Mouse (Mus musculus) G1E (cell line): ENCODE results near the gene Apln.

Experiments
- CTCF ChIP-seq: IDR thresholded peaks from 2 replicates; pipeline ENCODE4 v1.5.1; 2012; ENCODE audit warnings: low read depth, low read length, inconsistent platforms, mixed read lengths
- GATA1 ChIP-seq: IDR thresholded peaks from 2 replicates; pipeline ENCODE4 v1.6.1; 2012; ENCODE audit warnings: borderline replicate concordance, low read length, inconsistent platforms, mixed read lengths
- GATA2 ChIP-seq: IDR thresholded peaks from 2 replicates; pipeline ENCODE4 v1.6.1; 2012; ENCODE audit warnings: low read depth, low read length, inconsistent platforms, borderline replicate concordance
- TAL1 ChIP-seq: conservative IDR thresholded peaks from 2 replicates; pipeline ENCODE4 v1.6.1; 2012; ENCODE audit warnings: low read depth, low read length, inconsistent platforms, mixed read lengths

DNA sequence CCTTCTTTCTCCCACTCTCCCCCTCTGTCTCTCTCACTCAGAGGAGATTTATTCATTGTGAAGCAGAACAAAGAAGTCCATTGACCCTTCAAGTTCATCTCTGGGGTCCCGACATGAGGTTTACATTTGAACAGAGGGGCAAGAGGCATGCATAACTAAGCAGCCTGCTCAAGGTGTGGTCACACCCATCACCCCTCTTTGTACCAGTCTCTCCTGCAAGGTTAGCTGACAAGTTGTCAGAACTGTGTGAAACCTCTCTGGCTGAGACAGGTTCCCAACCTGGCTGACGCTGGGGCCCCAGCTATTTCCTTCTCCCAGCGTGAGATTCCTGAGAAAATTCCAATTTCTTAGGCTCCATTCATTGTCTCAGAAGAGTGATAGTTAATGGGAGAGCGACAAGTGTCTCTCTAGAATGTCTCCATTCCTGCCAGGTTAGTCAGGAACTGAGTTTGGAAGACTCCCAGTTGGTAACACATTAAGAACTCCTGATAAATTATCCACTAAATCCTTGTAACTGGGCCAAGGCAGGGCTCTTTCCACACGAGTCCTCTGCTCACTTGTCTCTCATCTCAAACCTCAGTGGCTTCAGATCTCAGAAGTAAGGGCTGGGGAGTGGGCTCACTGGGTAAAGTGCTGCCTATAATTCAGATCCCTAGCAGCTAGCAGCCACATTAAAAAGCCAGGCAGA lies 29.7 kb upstream of the Apln start:
- no peak for TF ChIP-seq CTCF
- TF ChIP-seq GATA1: no peak
- no peak for TF ChIP-seq TAL1
- TF ChIP-seq GATA2: no peak
